Mouse (Mus musculus): ENCODE results near the gene Klhl33.

DNA sequence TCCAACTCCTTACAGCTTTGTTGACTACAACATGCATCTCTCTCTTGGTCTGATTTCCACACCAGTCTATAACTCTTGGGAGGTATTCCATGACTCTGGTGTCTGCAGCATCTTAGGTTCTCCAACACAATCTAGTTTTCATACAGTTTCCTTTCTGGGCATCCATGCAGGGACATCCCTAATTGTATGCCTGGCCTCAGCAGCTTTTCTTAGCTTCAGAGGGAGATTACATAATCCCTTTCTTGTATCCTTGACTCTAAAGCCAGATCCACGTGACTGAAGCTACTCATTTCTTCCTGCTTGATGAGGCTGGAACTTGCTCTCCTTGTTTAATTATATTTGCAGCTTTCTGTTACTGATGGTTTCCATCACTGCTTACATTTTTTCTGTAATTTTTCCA lies 39.3 kb upstream of the Klhl33 start:
- TF ChIP-seq CTCF (IDR thresholded peaks at IDR 0.05; ENCODE audit: low read depth) (no peak), EP300 (optimal IDR thresholded peaks at IDR 0.05) (no peak)

All from stomach, postnatal 0 days (tissue).